Mouse (Mus musculus): Measurements from ENCODE around the gene D17Wsu92e. TPM values are rescaled to one million over a fixed set of nuclear protein-coding genes. Genes with fewer than 3 reads are reported as not detected.

Gene D17Wsu92e
- polyA plus RNA-seq, 1 experiment from 2014 or later: 19.6 TPM

- 81% methylated on average over 5 of the region's 5 CpGs for WGBS
- TF ChIP-seq CTCF (IDR thresholded peaks at IDR 0.05; ENCODE audit: low read depth): no peak
- H3K36me3 ChIP-seq (ENCODE audit: insufficient read depth, low read length): 0 out of 2 replicates have a peak, but pooled peaks cover 5% of the 10 kb centered on the region
- H3K9ac ChIP-seq (ENCODE audit: low read depth, low read length): no peak overlapping the region
- DNase-seq (ENCODE audit: low spot score): no peak
- no peak overlapping the region for H3K4me2 ChIP-seq (ENCODE audit: low read length)
- H3K4me1 ChIP-seq (replicated peaks; ENCODE audit: insufficient read depth, low read length): no peaks in the 10 kb centered on the region
- no peak overlapping the region for H3K27ac ChIP-seq
- no peaks in the 10 kb centered on the region for H3K9me3 ChIP-seq (replicated peaks; ENCODE audit: low read length)
- no peaks in the 10 kb centered on the region for H3K27me3 ChIP-seq (ENCODE audit: insufficient read depth, low read length)
- ATAC-seq (replicated peaks; ENCODE audit: low FRiP score, low read depth): no peak
- no peak overlapping the region for H3K4me3 ChIP-seq (replicated peaks; ENCODE audit: low read depth, low read length)
Observed at GRCm38 (mm10) chr17:27781059-27781687, 39.3 kb downstream of the D17Wsu92e start.

DNA sequence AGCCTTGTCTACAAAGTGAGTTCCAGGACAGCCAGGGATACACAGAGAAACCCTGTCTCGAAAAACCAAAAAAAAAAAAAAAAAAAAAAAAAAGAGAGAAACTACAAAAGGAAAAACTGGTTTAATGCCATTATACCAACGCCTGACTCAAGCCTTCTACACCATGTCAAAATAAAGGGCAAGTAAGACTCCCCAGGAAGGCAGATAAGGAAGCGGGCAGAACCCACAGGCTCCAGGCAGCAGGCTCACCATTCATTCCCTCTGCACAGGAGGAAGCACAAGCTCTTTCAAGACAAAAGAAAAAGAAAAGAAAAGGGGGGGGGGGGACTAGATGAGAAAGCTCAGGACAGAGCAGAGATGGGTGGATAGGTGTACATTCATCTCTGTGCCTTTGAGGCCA lies 40.7 kb downstream of the D17Wsu92e start:
- Histone ChIP-seq H3K27ac (no peak overlapping the region), H3K4me2 (ENCODE audit: low read length) (no peak overlapping the region), H3K4me3 (replicated peaks; ENCODE audit: low read depth, low read length) (no peak overlapping the region), H3K4me1 (replicated peaks; ENCODE audit: insufficient read depth, low read length) (no peaks in the 10 kb centered on the region), H3K36me3 (ENCODE audit: insufficient read depth, low read length) (0 out of 2 replicates have a peak, but pooled peaks cover 12% of the 10 kb centered on the region), H3K9ac (ENCODE audit: low read depth, low read length) (no peak overlapping the region), H3K9me3 (replicated peaks; ENCODE audit: low read length) (no peaks in the 10 kb centered on the region), H3K27me3 (ENCODE audit: insufficient read depth, low read length) (no peaks in the 10 kb centered on the region)
- WGBS: 88% methylated on average over 3 of the region's 3 CpGs
- TF ChIP-seq CTCF (IDR thresholded peaks at IDR 0.05; ENCODE audit: low read depth): no peak
- ATAC-seq (replicated peaks; ENCODE audit: low FRiP score, low read depth): no peak
- DNase-seq (ENCODE audit: low spot score): no peak

DNA sequence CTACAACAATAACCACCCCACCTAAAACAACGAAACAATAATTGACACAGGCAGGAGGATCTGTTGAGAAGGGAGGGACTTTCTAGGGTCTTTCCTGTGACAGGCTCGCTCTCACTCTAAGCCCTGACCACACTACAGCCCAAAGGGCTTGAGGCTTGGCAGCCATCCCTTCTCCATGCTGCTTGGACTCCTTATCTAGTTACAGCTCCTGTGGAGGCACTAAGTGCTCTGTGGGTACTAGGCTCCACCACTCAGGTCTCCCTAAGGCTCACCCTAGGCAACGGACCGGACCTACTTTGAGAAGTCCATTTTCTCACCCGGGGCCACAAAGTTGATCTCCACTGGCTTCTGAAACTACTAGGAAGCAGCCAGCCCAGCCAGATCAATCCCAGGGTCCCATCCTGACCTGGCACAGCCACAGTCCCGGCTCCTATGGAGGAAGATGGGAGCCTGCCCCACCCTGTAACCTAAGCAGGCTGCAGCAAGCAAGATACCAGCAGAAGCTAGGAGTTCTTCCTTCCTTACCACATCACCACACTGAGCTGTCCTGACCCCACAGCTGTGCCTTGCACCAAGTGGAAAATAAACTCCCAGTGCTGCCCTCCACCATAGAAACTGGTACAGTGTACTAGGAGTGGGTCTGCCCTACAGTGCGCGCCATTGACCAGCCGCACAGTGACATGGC lies 41.6 kb downstream of the D17Wsu92e start:
- Histone ChIP-seq H3K9me3 (replicated peaks; ENCODE audit: low read length) (no peaks in the 10 kb centered on the region), H3K9ac (ENCODE audit: low read depth, low read length) (no peak overlapping the region), H3K27ac (no peak overlapping the region), H3K4me2 (ENCODE audit: low read length) (no peak overlapping the region), H3K27me3 (ENCODE audit: insufficient read depth, low read length) (no peaks in the 10 kb centered on the region), H3K36me3 (ENCODE audit: insufficient read depth, low read length) (0 out of 2 replicates have a peak, but pooled peaks cover 18% of the 10 kb centered on the region), H3K4me1 (replicated peaks; ENCODE audit: insufficient read depth, low read length) (no peaks in the 10 kb centered on the region), H3K4me3 (replicated peaks; ENCODE audit: low read depth, low read length) (no peak overlapping the region)
- DNase-seq (ENCODE audit: low spot score) (no peak), ATAC-seq (replicated peaks; ENCODE audit: low FRiP score, low read depth) (no peak)
- WGBS: 90% methylated on average over 9 of the region's 9 CpGs
- TF ChIP-seq CTCF (IDR thresholded peaks at IDR 0.05; ENCODE audit: low read depth): no peak

DNA sequence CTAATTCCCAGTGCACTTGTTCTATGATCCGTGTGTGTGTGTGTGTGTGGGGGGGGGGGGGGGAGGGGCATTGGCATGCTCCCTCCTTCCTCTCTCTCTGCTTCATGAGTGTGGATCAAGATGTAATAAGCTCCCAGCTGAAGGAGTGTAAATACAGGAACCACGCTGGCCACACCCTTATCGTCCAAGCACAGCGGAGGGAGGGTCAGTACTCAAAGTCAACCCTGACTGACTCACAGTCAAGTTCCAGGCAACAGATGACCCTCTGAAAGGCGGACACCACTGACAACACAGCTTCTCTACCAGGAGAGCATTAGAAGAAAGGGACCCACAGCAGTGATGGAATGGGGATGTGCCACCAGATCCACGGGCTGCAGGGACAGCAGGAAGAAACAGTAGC lies 42.6 kb downstream of the D17Wsu92e start:
- H3K36me3 ChIP-seq (ENCODE audit: insufficient read depth, low read length): 0 out of 2 replicates have a peak, but pooled peaks cover 18% of the 10 kb centered on the region
- H3K4me3 ChIP-seq (replicated peaks; ENCODE audit: low read depth, low read length): no peak overlapping the region
- no peak overlapping the region for H3K4me2 ChIP-seq (ENCODE audit: low read length)
- H3K9me3 ChIP-seq (replicated peaks; ENCODE audit: low read length): no peaks in the 10 kb centered on the region
- no peak overlapping the region for H3K27ac ChIP-seq
- no peak for ATAC-seq (replicated peaks; ENCODE audit: low FRiP score, low read depth)
- no peaks in the 10 kb centered on the region for H3K27me3 ChIP-seq (ENCODE audit: insufficient read depth, low read length)
- no peak for TF ChIP-seq CTCF (IDR thresholded peaks at IDR 0.05; ENCODE audit: low read depth)
- DNase-seq (ENCODE audit: low spot score): no peak
- H3K4me1 ChIP-seq (replicated peaks; ENCODE audit: insufficient read depth, low read length): no peaks in the 10 kb centered on the region
- H3K9ac ChIP-seq (ENCODE audit: low read depth, low read length): no peak overlapping the region
- WGBS: 53% methylated on average over 6 of the region's 6 CpGs

DNA sequence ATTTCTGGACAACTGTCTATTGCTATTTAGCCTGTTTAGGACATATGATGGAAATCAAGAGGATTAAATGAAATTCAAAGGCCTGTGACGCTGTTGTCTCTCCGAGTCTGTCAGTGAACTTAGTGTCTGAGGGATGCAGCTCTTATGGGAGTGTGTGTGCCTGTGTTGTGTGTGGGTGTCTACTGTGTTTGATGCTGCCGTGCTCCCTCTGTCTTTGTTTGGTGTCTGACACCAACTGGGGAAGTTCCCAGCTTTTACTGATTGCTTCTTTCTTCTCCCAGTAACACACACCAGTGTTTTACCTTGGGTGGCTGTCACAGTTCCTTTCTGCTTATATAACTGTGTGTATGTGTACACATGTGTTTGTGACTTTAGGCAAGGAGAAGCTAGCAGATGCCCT lies 46.2 kb downstream of the D17Wsu92e start:
- Histone ChIP-seq H3K27me3 (ENCODE audit: insufficient read depth, low read length) (no peaks in the 10 kb centered on the region), H3K9me3 (replicated peaks; ENCODE audit: low read length) (no peaks in the 10 kb centered on the region), H3K9ac (ENCODE audit: low read depth, low read length) (no peak overlapping the region), H3K4me1 (replicated peaks; ENCODE audit: insufficient read depth, low read length) (no peaks in the 10 kb centered on the region), H3K4me2 (ENCODE audit: low read length) (no peak overlapping the region), H3K4me3 (replicated peaks; ENCODE audit: low read depth, low read length) (no peak overlapping the region), H3K27ac (no peak overlapping the region), H3K36me3 (ENCODE audit: insufficient read depth, low read length) (0 out of 2 replicates have a peak, but pooled peaks cover 15% of the 10 kb centered on the region)
- 88% methylated on average over 3 of the region's 3 CpGs for WGBS
- DNase-seq (ENCODE audit: low spot score) (no peak), ATAC-seq (replicated peaks; ENCODE audit: low FRiP score, low read depth) (no peak)
- TF ChIP-seq CTCF (IDR thresholded peaks at IDR 0.05; ENCODE audit: low read depth): no peak

DNA sequence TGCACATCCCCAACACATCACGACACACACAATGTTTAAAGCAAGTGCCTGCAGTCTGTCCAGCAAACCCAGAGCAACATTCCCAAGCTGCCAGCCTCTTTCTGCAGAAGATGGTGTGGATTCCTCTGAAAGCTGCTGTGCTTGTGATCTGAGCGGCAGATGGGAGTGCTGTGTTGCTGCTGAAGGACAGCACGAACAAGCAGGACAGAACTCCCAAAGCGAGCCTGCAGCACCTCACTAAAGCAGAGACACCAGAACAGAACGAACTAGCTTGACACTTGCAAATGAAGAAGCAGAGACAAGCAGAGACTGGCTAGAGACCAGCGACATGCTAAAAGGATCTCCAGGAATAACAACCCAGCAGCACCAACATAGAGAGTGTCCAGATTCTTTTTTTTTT lies 48.8 kb downstream of the D17Wsu92e start:
- Histone ChIP-seq H3K27ac (no peak overlapping the region), H3K9ac (ENCODE audit: low read depth, low read length) (no peak overlapping the region), H3K4me3 (replicated peaks; ENCODE audit: low read depth, low read length) (no peak overlapping the region), H3K9me3 (replicated peaks; ENCODE audit: low read length) (no peaks in the 10 kb centered on the region), H3K4me2 (ENCODE audit: low read length) (no peak overlapping the region), H3K27me3 (ENCODE audit: insufficient read depth, low read length) (no peaks in the 10 kb centered on the region), H3K4me1 (replicated peaks; ENCODE audit: insufficient read depth, low read length) (no peaks in the 10 kb centered on the region), H3K36me3 (ENCODE audit: insufficient read depth, low read length) (peaks cover 23% of the 10 kb centered on the region; the same call in 1 of the 2 replicates)
- WGBS: 88% methylated on average over 6 of the region's 6 CpGs
- TF ChIP-seq CTCF (IDR thresholded peaks at IDR 0.05; ENCODE audit: low read depth): no peak
- ATAC-seq (replicated peaks; ENCODE audit: low FRiP score, low read depth) (no peak), DNase-seq (ENCODE audit: low spot score) (no peak)

All from kidney, postnatal 0 days (tissue).